Mouse (Mus musculus): ENCODE results near the gene Insm2.

- TF ChIP-seq CTCF (IDR thresholded peaks at IDR 0.05) (no peak), EP300 (IDR thresholded peaks at IDR 0.05) (no peak)
Measured at GRCm38 (mm10) chr12:55620321-55620720, 21.1 kb downstream of the Insm2 start.

Measured in lung, postnatal 0 days (tissue).